ENCODE assay signal across 22 mouse cellular contexts in genomic region chr12:29248459-29248858, GRCm38 (mm10).
DNase-seq lines count a peak whose midpoint lies in the region; ATAC-seq and TF ChIP-seq lines count a peak whose summit lies in the region.
"Had no signal": no experiment of that assay in that cellular context is flagged by ENCODE, and none has a peak within 500 bp of the region (broad histone marks: within the 10 kb centered on the region; RNA-seq: fewer than 3 reads in every experiment).

No protein-coding gene starts in this region.

- ATAC-seq in liver, embryonic 14.5 days (ENCODE audit: insufficient read depth), result no peak
- ATAC-seq in liver, embryonic 12.5 days, result no peak
- no peak for ATAC-seq in forebrain, embryonic 13.5 days

- DNase-seq in gastrocnemius, adult 2 months, result no peak
- no peak for DNase-seq in gastrocnemius, postnatal 4 days (ENCODE audit: low spot score in 2 of 2)
- no peak for DNase-seq in liver, embryonic 14.5 days (ENCODE audit: low read depth in 3 of 3, low spot score in 3 of 3)
- DNase-seq in CH12.LX (ENCODE audit: extremely low read depth) (no peak), ZHBTc4 (ENCODE audit: low read depth, low spot score) (peak; percentile 55)
- DNase-seq in cerebellum, adult 18-20 months, result no peak
- DNase-seq: adrenal gland, postnatal 14 days; cerebellum, adult 11 months; cerebellum, postnatal 25 days; embryo, embryonic 11 days; gastrocnemius, postnatal 10 days; heart, adult 18-20 months; kidney, adult 8-10 months; kidney, postnatal 25 days; liver, embryonic 13.5 days; lung, postnatal 10 days; midbrain, embryonic 14.5 days; right cerebral cortex, postnatal 4 days; thymus, postnatal 36 days had no signal

- H3K27ac ChIP-seq in gastrocnemius, adult 2 months, result no peak overlapping the region
- H3K27ac ChIP-seq in liver, embryonic 14.5 days, result no peak overlapping the region
- H3K27ac ChIP-seq in liver, embryonic 12.5 days, result no peak overlapping the region
- no peak overlapping the region for H3K27ac ChIP-seq in CH12.LX (ENCODE audit: insufficient read depth, low read depth)
- no peak overlapping the region for H3K27ac ChIP-seq in forebrain, embryonic 13.5 days
- H3K27ac ChIP-seq: heart, embryonic 15.5 days; liver, embryonic 13.5 days had no signal

- 72% methylated on average over 10 of the region's 10 CpGs for WGBS in liver, embryonic 14.5 days (ENCODE audit: insufficient replicate concordance)
- 81% methylated on average over 10 of the region's 10 CpGs for WGBS in liver, embryonic 12.5 days (ENCODE audit: insufficient replicate concordance)
- WGBS in forebrain, embryonic 13.5 days, result 89% methylated on average over 10 of the region's 10 CpGs

- H3K36me3 ChIP-seq in liver, embryonic 14.5 days (replicated peaks; ENCODE audit: control insufficient read depth, insufficient read depth, low read depth), result no peaks in the 10 kb centered on the region
- no peaks in the 10 kb centered on the region for H3K36me3 ChIP-seq in liver, embryonic 12.5 days
- no peaks in the 10 kb centered on the region for H3K36me3 ChIP-seq in CH12.LX (replicated peaks in 1 of 2; ENCODE audit: control insufficient read depth in 1 of 2, insufficient read depth in 1 of 2, low read length in 1 of 2)
- H3K36me3 ChIP-seq in forebrain, embryonic 13.5 days (ENCODE audit: poor library complexity, severe bottlenecking), result no peaks in the 10 kb centered on the region
- H3K36me3 ChIP-seq: heart, embryonic 15.5 days; liver, embryonic 13.5 days had no signal

- H3K4me1 ChIP-seq in liver, embryonic 14.5 days (replicated peaks; ENCODE audit: control insufficient read depth in 2 of 2, insufficient read depth in 2 of 2, low read length in 1 of 2), result no peaks in the 10 kb centered on the region
- no peaks in the 10 kb centered on the region for H3K4me1 ChIP-seq in liver, embryonic 12.5 days
- no peaks in the 10 kb centered on the region for H3K4me1 ChIP-seq in CH12.LX (ENCODE audit: control insufficient read depth in 1 of 2, insufficient read depth in 2 of 2)
- H3K4me1 ChIP-seq in forebrain, embryonic 13.5 days, result peaks cover 26% of the 10 kb centered on the region
- H3K4me1 ChIP-seq: heart, embryonic 15.5 days; liver, embryonic 13.5 days had no signal

- 0 out of 2 replicates have a peak, but pooled peaks have one; percentile 8 for TF ChIP-seq CTCF in gastrocnemius, adult 2 months (IDR thresholded peaks at IDR 0.05)
- TF ChIP-seq CTCF in liver, embryonic 14.5 days (IDR thresholded peaks at IDR 0.05; ENCODE audit: low read depth), result peak; percentile 30
- TF ChIP-seq CTCF in CH12.LX (conservative IDR thresholded peaks at IDR 0.05 in 1 of 2, IDR thresholded peaks at IDR 0.05 in 1 of 2; ENCODE audit: low read depth in 2 of 2, low read length in 2 of 2), result peak in 1 of 2 experiments; percentile 54; a peak in 2 of 4 replicates

- intact Hi-C loops in gastrocnemius, adult 2 months (cut with DNase I), result no loop called here

- no peaks in the 10 kb centered on the region for H3K9me3 ChIP-seq in liver, embryonic 14.5 days (ENCODE audit: control insufficient read depth, low read length)
- H3K9me3 ChIP-seq in liver, embryonic 12.5 days (replicated peaks), result no peaks in the 10 kb centered on the region
- no peaks in the 10 kb centered on the region for H3K9me3 ChIP-seq in CH12.LX (replicated peaks; ENCODE audit: low read length)
- H3K9me3 ChIP-seq in forebrain, embryonic 13.5 days (replicated peaks), result no peaks in the 10 kb centered on the region
- H3K9me3 ChIP-seq: heart, embryonic 15.5 days; liver, embryonic 13.5 days had no signal

- peak; percentile 1 for TF ChIP-seq RAD21 in CH12.LX (IDR thresholded peaks at IDR 0.05; ENCODE audit: low read depth, low read length)

- no peaks in the 10 kb centered on the region for H3K79me2 ChIP-seq in CH12.LX (replicated peaks; ENCODE audit: control insufficient read depth, extremely low read depth, insufficient read depth, poor library complexity, severe bottlenecking)

- in situ Hi-C loops in CH12.LX (cut with MboI; ENCODE audit: low pct_ligation_motif_present, low pct_unique_long_range_greater_than_20kb, low sequenced_read_pairs), result no loop called here

- no peaks in the 10 kb centered on the region for H3K27me3 ChIP-seq in liver, embryonic 14.5 days (ENCODE audit: control insufficient read depth, insufficient read depth, low read length)
- H3K27me3 ChIP-seq in liver, embryonic 12.5 days (replicated peaks), result no peaks in the 10 kb centered on the region
- no peaks in the 10 kb centered on the region for H3K27me3 ChIP-seq in CH12.LX (replicated peaks)
- no peaks in the 10 kb centered on the region for H3K27me3 ChIP-seq in forebrain, embryonic 13.5 days
- H3K27me3 ChIP-seq: heart, embryonic 15.5 days; liver, embryonic 13.5 days had no signal

- H3K4me3 ChIP-seq in gastrocnemius, adult 2 months, result no peak overlapping the region
- no peak overlapping the region for H3K4me3 ChIP-seq in liver, embryonic 14.5 days (ENCODE audit: insufficient read depth in 1 of 2, low read depth in 2 of 2, low read length in 2 of 2)
- H3K4me3 ChIP-seq in liver, embryonic 12.5 days, result no peak overlapping the region
- H3K4me3 ChIP-seq in CH12.LX (replicated peaks in 1 of 3; ENCODE audit: low read depth in 2 of 3, low read length in 2 of 3, poor library complexity in 1 of 3), result no peak overlapping the region
- H3K4me3 ChIP-seq in forebrain, embryonic 13.5 days, result no peak overlapping the region
- H3K4me3 ChIP-seq: heart, embryonic 15.5 days; liver, embryonic 13.5 days had no signal

- no peak for TF ChIP-seq POLR2A in CH12.LX (IDR thresholded peaks at IDR 0.05; ENCODE audit: low read depth, low read length)

- dilution Hi-C loops in CH12.LX (cut with MboI; ENCODE audit: extremely low pct_ligation_motif_present, extremely low pct_unique_long_range_greater_than_20kb, low sequenced_read_pairs), result no loop called here

- TF ChIP-seq EP300 in liver, embryonic 14.5 days (IDR thresholded peaks at IDR 0.05; ENCODE audit: low read depth), result no peak
- no peak for TF ChIP-seq EP300 in CH12.LX (IDR thresholded peaks at IDR 0.05; ENCODE audit: low read length)

- no peak overlapping the region for H3K9ac ChIP-seq in liver, embryonic 14.5 days (replicated peaks)
- H3K9ac ChIP-seq in liver, embryonic 12.5 days, result no peak overlapping the region
- no peak overlapping the region for H3K9ac ChIP-seq in CH12.LX (ENCODE audit: insufficient read depth, low read depth)
- no peak overlapping the region for H3K9ac ChIP-seq in forebrain, embryonic 13.5 days
- H3K9ac ChIP-seq: heart, embryonic 15.5 days; liver, embryonic 13.5 days had no signal

- H3K4me2 ChIP-seq in liver, embryonic 14.5 days (ENCODE audit: low read depth), result no peak overlapping the region
- H3K4me2 ChIP-seq in liver, embryonic 12.5 days, result no peak overlapping the region
- no peak overlapping the region for H3K4me2 ChIP-seq in CH12.LX (ENCODE audit: insufficient read depth, low read depth, poor library complexity, severe bottlenecking)
- H3K4me2 ChIP-seq in forebrain, embryonic 13.5 days, result no peak overlapping the region
- H3K4me2 ChIP-seq: heart, embryonic 15.5 days; liver, embryonic 13.5 days had no signal

TF ChIP-seq in CH12.LX, 34 proteins besides CTCF, POLR2A, EP300 and RAD21:
- TF ChIP-seq NELFE (IDR thresholded peaks at IDR 0.05; ENCODE audit: low read depth, low read length), result no peak
- peak; percentile 32 for TF ChIP-seq SMC3 (IDR thresholded peaks at IDR 0.05; ENCODE audit: low read depth, low read length)
